Mouse (Mus musculus) cortical plate, adult 2 months (tissue): ENCODE data around the gene Snx25.
A peak's percentile ranks its signal among the peaks of the same experiment; 100 is the strongest.

ENCODE experiments used
- CTCF ChIP-seq: fragments of 200-500 bp; IDR thresholded peaks from 2 replicates; pipeline ENCODE4 v1.5.1; 2011; ENCODE audit warnings: mild to moderate bottlenecking, control low read depth, low read length; ENCODE audit not compliant: insufficient read depth; ENCODE audit errors: extremely low read depth
- POLR2A ChIP-seq: fragments of 200-500 bp; IDR thresholded peaks from 2 replicates; pipeline ENCODE4 v1.6.1; 2011; ENCODE audit warnings: mild to moderate bottlenecking, low read length, control low read depth; ENCODE audit not compliant: insufficient read depth; ENCODE audit errors: extremely low read depth

DNA sequence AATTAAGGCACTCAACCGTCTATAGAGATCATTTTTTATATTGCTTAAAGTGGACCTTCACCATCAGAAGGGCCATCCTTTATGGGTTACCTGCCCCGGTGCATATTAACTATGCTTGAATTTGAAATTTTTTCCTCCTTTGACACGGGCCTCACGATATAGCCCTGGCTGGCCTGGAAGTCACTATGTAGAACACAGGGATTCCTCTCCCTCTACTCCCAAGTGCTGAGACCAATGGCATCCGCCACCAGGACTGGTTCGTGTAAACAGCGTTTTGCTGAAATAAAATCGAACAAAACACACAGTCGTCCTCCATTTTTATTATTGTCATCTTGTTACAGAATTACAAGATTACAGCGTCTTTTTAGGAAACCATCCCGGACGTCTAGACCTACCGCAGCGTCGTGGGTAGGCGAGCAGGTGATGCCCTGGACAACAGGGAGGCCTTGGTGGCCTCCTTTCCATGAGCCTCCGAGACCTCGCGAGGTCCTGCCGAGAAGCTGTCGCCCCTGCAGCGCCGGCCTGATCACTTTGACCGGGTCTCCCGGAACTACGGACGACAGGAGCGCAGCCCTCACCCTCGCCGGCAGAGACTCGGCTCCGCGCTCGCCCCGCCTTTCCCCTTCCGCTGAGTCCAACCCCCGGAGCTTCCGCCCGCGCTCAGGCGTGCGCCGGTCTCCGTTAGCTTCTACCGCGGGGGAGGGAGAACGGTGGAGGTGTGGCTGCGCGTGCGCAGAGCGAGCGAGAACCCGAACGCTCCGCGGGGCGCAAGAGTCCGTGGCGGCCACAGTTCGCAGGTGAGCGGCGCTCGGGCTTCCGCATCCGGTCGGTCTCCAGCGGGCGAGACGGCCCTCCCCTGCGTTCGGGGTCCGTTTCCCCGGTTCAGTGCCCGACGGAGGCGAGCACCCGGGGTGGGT is 11.3 kb upstream of the Snx25 start:
- no peak for TF ChIP-seq CTCF
- TF ChIP-seq POLR2A: peak; percentile 93
